Mouse (Mus musculus): ENCODE measurements at regions not wholly inside any gene's neighbourhood (a gene's known extent, or its start where the extent isn't known, plus 50 kb on each side); places are given as distances from the start of the nearest gene placed in this dataset.
A peak's percentile ranks its signal among the peaks of the same experiment; 100 is the strongest.

DNA sequence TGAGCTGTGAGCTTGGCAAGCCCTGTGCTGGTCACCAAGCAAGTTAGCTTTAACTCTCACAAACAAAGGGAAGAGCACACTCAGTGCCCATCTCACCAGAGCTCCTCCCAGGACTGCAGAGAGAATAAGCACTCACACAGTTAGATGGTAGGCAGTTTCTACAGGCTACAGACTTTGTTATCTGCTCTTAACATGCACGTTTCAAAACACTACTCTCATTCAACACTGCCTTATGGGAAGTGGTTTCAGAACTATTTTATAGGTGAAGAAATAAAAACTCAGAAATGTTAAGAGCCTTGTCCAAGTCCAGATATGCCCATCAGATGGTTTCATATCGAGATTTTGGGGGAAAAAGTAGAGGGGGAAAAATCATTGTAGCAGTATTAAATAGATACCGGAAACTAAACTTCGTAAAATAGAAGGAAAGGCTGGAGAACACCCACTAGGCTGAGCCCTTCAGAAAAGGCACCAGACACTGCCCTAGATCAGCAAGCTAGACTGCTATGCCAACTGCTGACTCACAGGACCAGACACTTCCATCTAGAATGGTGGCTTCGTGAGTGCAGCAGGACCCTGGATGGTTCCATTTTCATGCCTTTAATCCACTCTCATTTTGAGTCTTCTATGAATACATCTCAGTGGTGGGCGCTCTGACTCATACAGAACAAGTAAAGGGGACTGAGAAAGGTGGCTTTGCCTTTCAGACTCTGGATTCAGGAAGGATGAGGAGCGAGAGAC is 51.3 kb upstream of the Serbp1 start:
- no peak for DNase-seq (ENCODE audit: low read depth, low spot score)

DNA sequence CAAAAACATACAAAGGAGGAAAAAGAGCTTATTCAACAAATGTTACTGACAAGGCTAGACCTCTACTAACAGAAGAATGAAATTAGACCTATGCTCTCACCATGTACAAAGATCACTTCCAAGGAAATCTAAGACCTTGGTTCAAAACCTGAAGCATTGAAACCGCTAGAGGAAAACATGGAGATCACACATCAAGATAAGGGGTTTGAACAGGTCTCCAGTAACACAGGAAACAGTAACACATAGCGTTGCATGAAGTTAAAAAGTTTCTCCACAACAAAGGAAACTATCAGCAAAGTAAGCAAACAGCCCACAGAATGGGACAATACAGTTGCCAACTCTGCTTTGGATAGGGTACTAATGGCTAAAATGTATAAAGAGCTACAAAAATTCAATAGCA is 53.3 kb upstream of the Serbp1 start:
- no peak for DNase-seq (ENCODE audit: low read depth, low spot score)

DNA sequence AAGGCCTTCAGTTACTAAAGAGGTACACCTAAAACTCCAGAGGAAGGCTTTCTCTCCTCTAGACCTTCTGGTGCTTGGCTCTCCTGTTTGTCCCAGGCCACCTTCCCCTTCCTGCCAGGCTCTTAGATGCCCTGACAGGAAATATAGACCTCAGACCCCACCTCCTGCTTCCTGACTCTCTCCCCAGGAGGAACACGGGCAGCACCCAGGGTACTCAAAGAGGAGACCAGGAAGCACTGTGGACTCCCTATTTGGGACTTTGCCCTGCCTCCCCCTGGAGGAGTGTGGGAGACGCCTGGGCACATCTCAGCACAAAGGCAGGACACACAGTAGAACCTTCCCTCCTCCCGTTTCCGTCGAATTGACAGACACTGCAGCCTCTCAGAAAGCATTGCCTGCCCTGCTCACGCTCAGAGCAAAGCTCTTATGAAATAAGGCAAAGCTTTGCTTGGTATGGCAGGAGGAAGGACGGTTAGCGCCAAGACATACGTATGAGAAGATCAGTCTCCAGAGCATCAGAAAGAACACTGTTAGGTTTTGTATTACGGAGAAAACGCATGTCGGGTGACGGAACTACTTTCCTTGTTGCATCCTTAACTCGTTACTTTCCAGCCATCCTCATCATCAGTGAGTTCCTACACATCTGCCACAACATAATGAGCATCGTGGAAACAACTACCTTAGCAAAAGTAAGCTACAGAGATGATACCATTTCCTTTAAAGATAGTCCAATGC is 54.3 kb upstream of the Serbp1 start:
- DNase-seq (ENCODE audit: low read depth, low spot score): no peak

GRCm38 (mm10) chr6:67182453-67182852 is 55.5 kb upstream of the Serbp1 start:
- no peak for DNase-seq (ENCODE audit: low read depth, low spot score)

- no peak for DNase-seq (ENCODE audit: low read depth, low spot score)
Observed at GRCm38 (mm10) chr6:67181459-67181858, 56.5 kb upstream of the Serbp1 start.

DNA sequence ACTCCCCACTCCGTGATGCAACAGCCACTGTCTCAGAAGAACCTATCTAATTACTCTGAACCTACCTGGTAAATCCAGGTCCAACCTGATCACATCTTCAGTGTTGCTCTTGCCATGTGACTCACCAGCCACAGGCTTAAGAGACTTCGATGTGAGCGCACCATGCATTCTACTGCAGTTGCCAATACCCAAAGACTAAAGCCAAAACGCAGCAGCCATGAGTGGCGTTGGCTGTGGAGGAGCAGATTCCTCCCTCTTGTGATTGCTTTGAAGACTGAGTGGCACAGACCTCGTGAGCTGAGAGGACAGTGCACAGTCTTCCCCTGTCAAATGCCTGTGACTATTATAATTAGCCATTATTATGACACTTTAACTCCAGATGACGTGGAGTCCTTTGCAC is 58.6 kb upstream of the Serbp1 start:
- DNase-seq (ENCODE audit: low read depth, low spot score): no peak

DNA sequence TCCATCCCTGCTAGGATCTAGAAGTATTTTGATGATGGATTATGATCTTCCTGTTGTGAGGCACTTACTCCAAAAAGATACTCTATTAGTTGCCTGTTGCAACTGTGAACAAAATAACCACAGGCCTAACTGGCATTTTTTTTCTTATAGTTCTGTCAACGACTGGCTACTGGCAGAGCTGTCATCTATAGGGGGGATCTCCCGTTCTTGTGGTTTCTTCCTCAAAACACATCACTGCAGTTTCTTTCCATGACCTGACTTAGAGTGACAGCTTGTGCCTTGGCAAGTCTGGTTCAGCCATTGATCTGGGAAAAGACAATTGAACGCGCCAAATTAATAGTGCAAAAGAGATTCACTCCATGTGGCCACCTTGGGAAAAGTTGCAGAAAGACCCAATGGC is 59.4 kb upstream of the Serbp1 start:
- no peak for DNase-seq (ENCODE audit: low read depth, low spot score)

GRCm38 (mm10) chr6:67178101-67178500 is 59.9 kb upstream of the Serbp1 start:
- no peak for DNase-seq (ENCODE audit: low read depth, low spot score)

DNA sequence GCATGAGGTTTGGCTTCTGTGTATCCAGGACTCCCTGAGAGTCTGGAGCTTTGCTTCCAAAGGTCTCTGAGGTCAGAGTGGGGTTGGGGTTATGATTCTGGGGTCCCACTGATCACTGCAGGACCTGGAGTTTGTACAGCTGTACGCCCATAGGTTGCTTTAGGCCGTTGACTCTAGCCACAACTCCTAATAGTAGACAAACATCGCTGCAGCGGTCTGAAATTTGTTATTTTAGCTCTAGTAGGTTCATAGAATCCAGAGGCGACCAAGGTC is 67.4 kb upstream of the Serbp1 start:
- no peak for DNase-seq (ENCODE audit: low read depth, low spot score)

GRCm38 (mm10) chr6:67169873-67170673 is 67.9 kb upstream of the Serbp1 start:
- peak; percentile 79 for DNase-seq (ENCODE audit: low read depth, low spot score)

DNA sequence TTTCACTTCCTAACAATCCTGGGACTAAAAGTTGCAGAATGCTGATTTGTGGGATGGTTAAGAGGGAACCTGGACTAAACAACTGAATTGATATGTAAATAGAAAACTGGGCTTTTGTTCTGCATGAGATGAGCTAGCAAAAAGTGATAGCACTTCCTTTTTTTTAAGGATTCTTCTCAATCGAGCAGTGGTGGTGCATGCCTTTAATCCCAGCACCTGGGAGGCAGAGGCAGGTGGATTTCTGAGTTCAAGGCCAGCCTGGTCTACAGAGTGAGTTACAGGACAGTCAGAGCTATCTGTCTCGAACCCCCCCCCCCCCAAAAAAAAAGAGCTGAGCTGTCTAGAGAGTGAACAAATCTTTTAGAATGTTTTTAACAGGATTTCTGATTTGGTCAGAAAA is 69.2 kb upstream of the Serbp1 start:
- no peak for DNase-seq (ENCODE audit: low read depth, low spot score)

- peak; percentile 69 for DNase-seq (ENCODE audit: low read depth, low spot score)
Observed at GRCm38 (mm10) chr6:67168031-67168777, 69.8 kb upstream of the Serbp1 start.

DNA sequence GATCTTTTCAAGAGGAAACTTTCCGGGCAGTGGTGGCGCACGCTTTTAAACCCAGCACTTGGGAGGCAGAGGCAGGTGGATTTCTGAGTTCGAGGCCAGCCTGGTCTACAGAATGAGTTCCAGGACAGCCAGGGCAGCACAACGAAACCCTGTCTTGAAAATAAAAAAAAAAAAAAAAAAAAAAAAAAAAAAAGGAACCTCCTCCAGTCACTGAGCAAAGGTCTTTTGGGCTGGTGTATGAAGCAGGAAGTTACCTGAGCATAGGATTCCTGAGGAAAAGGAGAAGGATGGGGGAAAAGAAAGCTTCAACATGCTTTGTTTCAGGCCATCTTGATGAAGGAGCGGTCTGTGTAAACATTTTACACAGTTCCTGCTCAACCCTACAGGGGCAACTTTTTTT is 72.9 kb upstream of the Serbp1 start:
- DNase-seq (ENCODE audit: low read depth, low spot score): no peak

- no peak for DNase-seq (ENCODE audit: low read depth, low spot score)
Observed at GRCm38 (mm10) chr6:67163947-67164346, 74.0 kb upstream of the Serbp1 start.

- DNase-seq (ENCODE audit: low read depth, low spot score): no peak
Observed at GRCm38 (mm10) chr6:67162814-67163213, 75.2 kb upstream of the Serbp1 start.

- no peak for DNase-seq (ENCODE audit: low read depth, low spot score)
Observed at GRCm38 (mm10) chr6:67161610-67162009, 76.4 kb upstream of the Serbp1 start.

GRCm38 (mm10) chr6:67160564-67160963 is 77.4 kb upstream of the Serbp1 start:
- no peak for DNase-seq (ENCODE audit: low read depth, low spot score)

GRCm38 (mm10) chr6:67159726-67160523 is 78.1 kb upstream of the Serbp1 start:
- DNase-seq (ENCODE audit: low read depth, low spot score): no peak

- DNase-seq (ENCODE audit: low read depth, low spot score): no peak
Observed at GRCm38 (mm10) chr6:67159224-67159623, 78.8 kb upstream of the Serbp1 start.

DNA sequence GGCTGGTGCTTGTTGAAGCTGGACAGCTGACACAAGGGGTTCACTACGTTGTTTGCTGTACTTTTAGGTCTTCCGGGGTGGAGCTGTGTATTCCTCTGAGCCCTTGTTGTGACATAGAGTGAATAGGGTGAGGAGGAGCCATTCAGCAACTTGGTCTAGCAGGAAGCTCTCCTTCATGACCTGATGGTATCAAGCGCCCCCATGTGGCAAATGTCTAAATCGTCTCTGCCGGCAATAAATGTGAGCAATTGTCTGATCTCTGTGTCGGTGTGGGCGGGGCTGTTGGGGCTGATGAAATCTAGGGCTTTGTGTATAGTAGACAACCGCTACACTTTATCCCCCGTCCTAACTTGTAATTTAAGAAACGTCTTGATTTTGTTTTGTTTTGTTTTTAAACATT is 79.2 kb upstream of the Serbp1 start:
- peak; percentile 90 for DNase-seq (ENCODE audit: low read depth, low spot score)

GRCm38 (mm10) chr6:67152845-67153468 is 85.0 kb upstream of the Serbp1 start:
- no peak for DNase-seq (ENCODE audit: low read depth, low spot score)
